Mouse (Mus musculus) thymus, postnatal 4 days (tissue): ENCODE results near the gene Acer2.
A peak's percentile ranks its signal among the peaks of the same experiment; 100 is the strongest.
"Not testable (repeated sequence)": the region's sequence is repeated elsewhere in the genome, so short reads cannot be mapped to it uniquely, and the experiment has no call there.

Experiments used
- DNase-seq: peaks from one replicate; pipeline ENCODE4 v3.0.0; 2021

Gene Acer2

DNA sequence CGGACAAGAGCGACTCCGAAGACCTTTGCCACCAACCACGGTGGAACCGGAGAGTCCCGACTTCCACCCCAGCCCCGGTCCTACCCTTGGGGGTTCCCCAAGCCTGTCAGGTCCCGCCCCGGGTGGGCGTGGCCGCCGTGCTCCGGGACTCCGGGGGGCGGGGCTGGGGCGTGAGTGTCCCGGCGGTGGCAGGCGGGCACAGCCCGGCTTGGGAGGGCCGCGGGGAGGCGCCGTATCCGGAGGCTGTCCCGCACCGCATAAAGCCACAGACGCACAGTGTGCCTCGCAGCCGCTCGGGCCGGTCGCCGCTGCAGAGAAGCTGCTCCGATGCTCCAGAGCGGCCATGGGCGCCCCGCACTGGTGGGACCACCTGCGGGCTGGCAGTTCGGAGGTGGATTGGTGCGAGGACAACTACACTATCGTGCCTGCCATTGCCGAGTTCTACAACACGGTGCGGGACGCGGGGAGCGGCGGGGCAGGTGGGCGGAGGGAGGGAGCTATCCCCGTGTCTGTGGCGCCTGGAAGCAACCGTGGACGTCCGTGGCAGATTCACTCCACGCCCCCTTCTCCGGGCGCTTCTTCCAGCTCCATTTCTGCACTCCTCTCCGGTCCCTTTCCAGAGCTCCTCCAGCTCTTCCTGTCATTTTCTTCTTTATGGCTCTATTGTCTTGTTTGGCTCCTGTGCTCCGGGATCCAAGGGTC is at the start of gene Acer2:
Gene Acer2, plus strand, starts transcription at position 251 of the 702 bp plus-strand sequence.
- DNase-seq = peak; percentile 97

DNA sequence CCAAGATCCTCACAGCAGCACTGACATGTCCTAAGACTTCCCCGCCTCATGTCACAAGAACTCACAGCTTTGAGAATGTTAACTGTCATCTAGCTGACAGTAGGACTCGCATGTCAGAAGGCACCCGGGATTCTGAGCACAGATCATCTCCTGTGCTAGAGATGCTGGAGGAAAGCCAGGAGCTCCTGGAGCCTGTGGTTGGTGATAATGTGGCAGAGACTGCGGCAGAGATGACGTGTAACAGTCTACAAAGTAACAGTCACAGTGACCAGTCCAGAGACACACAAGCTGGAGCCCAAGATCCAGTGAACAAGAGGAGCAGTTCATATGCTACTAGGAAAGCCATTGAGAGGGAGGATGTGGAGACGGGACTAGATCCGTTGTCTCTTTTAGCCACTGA is 49.1 kb upstream of the Acer2 start:
- DNase-seq = no peak

- DNase-seq = no peak
These were observed 42.3 kb upstream of the Acer2 start for GRCm38 (mm10) chr4:86831896-86832295.

- not testable (repeated sequence) for DNase-seq
These were observed 33.1 kb upstream of the Acer2 start for GRCm38 (mm10) chr4:86841141-86841540.

GRCm38 (mm10) chr4:86845384-86845783 is 28.8 kb upstream of the Acer2 start:
- no peak for DNase-seq

- no peak for DNase-seq
These were observed 26.9 kb upstream of the Acer2 start for GRCm38 (mm10) chr4:86847246-86847645.

DNA sequence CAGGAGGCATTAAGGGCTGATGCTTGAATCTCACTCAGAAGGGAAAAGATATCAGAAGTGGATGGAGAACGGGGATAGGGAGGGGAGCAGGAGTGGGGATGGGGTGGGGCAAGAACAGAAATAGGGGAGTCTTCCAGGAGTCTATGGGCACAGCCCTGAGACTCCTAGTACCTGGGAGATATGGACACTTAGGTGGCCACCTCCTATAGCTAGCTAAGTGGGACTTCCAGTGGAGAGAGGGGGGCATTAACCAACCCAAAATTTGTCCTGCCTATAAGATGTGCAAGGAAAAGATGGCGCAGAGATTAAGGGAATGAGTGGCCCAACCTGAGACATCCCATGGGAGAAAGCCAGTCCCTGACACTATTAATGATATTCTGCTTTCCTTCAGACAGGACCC is 22.9 kb upstream of the Acer2 start:
- DNase-seq = no peak

- no peak for DNase-seq
These were observed 22.2 kb upstream of the Acer2 start for GRCm38 (mm10) chr4:86852018-86852417.

GRCm38 (mm10) chr4:86852813-86853590 is 21.2 kb upstream of the Acer2 start:
- DNase-seq = no peak

DNA sequence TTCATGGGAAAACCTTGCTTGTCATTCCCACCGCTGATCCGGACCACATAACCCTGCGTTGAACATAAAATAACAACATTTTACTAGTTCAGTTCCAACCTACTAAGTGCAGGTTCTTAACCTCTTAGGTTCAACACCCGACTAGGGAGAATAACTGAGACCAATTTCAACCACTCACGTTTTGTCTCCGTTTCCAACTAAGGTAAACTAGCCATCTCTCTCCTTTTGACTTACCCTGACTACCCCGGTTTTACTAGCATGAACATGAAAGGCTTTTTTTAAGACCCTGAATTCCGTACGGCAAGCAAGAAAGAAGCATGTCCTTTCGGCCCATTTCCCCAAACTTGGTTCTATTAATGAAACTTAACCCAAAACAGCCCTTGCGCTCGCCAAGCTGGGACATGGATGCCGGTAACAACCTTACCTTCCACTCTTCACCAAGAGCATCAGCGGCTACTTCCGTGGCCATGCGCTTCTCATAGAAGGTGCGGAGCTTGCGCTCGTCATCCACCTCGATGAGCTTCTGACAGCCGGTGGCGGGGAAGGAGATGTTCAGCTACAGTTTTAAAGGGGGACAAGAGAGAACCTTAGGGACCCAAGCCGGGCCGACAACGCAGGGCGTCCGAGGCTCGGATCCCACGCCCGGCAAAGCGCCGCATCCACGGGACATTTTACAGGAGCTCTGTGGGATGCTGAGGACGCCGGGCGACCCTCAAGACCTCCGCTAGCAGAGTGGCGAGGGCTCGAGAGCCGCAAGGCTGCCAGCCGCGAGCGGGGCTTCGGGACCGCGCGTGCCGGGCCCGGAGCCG is 17.7 kb upstream of the Acer2 start:
- no peak for DNase-seq

DNA sequence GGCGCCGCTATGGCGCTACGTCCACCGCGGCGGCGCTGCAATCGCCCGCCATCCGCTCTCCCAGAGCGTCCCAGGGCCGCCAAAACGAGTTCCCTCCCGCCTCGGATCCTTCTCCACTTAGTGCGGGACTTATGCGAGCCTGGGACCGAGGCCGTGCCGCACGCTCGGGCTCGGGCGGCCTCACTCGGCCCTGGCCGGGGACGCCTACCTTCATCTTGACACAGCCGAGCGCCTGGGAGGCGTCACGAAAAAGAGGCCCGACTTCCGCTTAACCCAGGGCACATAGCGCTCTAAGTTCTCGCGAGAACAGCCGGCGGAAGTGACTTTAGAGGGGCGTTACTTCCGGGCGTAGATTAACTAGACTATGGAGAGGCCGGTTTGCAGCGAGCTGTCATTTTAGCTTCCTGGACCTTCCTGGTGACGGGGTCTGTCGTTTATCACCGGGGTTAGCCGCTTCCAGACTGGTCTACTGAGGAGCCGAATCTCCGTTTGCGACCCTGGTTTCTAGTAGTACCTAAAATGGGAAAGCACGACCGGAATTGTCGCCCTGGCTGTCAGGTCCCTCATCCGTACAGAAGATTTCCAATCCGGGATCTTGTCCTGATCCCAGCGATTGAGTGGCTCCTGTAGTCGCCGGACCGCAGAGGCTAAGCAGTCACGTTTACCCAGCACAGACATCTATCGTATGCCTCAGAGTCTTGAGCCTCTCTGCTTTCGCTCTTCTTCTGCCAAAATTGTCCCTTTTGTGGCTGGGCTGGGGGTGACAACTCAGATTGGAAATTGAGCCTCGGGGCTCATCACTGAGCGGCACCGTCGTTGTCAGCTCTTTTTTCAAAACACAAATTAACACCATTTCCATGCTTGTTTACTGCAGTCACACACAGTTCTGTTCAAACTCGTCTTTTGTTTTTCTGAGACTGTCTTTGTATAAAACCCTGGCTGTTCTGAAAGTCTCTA is 16.8 kb upstream of the Acer2 start, which contains the start of gene Rps6:
Gene Rps6, minus strand, starts transcription at position 300 of the 957 bp plus-strand sequence.
- DNase-seq = peak; percentile 94

DNA sequence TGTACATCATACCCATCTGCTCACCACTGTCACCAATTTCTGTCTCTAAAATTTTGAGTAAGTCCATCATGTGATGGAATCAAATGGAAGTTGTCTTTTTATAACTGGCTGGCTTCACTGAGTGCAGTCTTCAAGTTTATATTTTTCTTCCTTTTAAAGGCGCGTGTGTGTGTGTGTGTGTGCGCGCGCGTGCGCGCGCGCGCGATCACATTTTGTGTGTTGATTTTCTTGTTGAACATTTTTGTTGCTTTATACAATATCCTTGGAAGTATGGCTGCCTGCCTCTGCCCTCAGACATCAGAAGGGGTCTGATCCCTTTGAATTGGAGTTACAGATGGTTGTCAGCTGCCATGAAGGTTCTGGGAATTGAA is 16.1 kb upstream of the Acer2 start:
- peak; percentile 27 for DNase-seq

- DNase-seq = no peak
These were observed 10.1 kb upstream of the Acer2 start for GRCm38 (mm10) chr4:86864087-86864486.

DNA sequence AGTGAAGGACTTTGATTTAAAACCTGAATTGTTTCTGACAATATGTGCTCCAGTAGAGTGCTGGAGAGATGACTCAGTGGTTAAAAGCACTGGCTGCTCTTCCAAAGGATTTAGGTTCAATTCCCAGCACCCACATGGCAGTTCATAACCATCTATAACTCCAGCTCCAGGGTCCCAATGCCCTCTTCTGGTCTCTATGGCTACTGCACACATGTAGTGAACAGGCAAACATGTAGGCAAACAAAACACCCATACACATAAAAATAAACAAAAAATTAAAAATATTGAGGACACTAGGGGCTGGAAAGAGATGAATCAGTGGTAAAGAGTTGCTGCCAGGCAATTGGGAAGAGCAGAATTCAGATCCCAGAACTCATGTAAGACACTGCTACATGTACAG is 2.2 kb upstream of the Acer2 start:
- DNase-seq = no peak

- no peak for DNase-seq
These were observed 1.1 kb upstream of the Acer2 start for GRCm38 (mm10) chr4:86873072-86873471.

- DNase-seq = no peak
These were observed 5.3 kb downstream of the Acer2 start for GRCm38 (mm10) chr4:86879477-86879876.

DNA sequence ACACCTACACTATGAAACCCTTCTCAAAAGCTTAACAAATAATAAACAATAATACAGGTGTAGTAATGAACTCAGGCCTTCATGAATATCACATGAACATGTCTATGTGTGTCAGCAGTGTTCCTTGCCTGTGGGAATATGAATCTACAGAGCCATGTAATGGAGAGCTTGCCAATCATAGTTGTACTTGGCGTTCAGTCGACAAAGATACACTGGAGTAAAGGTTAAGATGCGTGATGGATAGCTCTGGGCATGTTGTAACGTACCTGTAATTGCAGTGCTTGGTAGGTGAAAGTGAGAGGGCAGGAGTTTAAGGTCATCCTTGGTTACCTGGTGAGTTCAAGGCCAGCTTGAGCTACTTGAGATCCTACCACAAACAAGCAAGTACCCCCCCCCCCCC is 7.0 kb downstream of the Acer2 start:
- DNase-seq = no peak

DNA sequence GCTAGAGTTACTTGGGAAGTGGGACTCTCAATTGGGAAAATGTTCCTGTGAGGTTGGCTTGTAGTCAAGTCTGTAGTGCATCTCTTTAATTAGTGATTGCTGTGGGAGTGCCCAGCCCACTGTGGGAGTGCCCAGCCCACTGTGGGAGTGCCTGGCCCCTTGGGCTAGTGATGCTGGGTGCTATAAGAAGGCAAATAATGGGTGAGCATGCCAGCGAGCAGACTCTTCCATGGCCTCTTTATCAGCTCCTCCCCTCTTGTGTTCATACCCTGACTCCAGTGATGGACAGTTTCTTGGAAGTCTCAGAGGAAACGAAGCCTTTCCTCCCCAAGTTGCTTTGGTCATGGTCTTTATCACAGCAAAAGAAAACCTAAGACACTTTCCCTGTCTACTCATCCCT is 8.2 kb downstream of the Acer2 start:
- no peak for DNase-seq

- DNase-seq = peak; percentile 79
These were observed 10.7 kb downstream of the Acer2 start for GRCm38 (mm10) chr4:86884945-86885344.

- DNase-seq = peak; percentile 57
These were observed 11.6 kb downstream of the Acer2 start for GRCm38 (mm10) chr4:86885790-86886159.

GRCm38 (mm10) chr4:86886160-86886878 is 12.1 kb downstream of the Acer2 start:
- DNase-seq = peak; percentile 57

DNA sequence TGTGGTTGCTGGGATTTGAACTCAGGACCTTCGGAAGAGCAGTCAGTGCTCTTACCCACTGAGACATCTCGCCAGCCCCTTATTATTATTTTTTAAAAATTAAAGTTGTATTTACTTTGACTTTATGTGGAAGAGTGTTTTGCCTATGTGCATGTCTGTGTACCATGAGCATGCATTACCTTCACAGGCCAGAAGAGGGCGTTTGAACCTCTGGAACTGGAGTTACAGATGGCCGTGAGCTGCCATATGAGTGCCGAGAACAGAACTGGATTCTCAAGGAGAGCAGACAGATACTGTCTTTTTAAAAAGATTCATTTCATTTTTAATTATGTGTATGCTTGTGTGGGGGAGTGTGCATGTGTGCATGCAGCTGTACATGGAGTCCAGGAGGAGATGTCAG is 13.7 kb downstream of the Acer2 start:
- peak; percentile 59 for DNase-seq
